Mouse (Mus musculus): ENCODE data around the gene Zfp568.
"Not testable (repeated sequence)": the region's sequence is repeated elsewhere in the genome, so short reads cannot be mapped to it uniquely, and the experiment has no call there.

Zfp568 gene

DNA sequence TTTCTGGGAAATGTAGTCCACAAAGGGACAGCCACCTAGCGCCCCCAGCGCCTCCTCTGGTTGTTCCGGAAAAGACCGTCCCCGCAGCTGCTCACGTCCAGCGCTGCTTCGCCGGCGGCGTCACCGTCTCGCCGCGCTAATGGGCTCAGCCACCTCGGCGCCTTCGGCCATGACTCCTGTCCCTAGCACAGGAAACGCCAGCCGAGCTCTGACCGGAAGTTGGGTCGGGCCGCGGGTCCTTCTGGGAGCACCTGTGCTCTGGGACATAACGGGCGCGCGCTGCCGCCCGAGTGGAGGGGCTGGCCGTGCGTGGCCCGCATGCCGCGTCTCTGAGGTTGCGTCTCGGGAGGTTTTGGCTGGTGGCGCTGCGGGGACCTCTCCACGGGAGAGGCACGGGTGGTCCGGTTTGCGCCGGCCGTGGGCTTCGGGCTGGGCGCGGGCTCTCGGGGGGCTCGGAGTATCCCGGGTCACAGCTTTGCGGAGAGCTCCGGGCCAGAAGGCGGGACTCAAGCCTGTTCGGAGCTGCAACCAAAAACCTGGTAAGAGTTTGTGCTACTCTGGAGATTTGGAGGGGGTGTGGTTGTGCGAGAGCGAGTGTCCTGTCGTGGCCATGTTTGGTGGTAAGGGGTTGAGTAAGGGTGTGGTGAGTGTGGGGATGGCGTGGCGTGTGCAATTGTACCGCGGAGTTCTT is at the start of gene Zfp568:
Zfp568 (plus strand) TSS at position 266 of the 691 bp plus-strand sequence.
- DNase-seq, result peak; percentile 96

DNA sequence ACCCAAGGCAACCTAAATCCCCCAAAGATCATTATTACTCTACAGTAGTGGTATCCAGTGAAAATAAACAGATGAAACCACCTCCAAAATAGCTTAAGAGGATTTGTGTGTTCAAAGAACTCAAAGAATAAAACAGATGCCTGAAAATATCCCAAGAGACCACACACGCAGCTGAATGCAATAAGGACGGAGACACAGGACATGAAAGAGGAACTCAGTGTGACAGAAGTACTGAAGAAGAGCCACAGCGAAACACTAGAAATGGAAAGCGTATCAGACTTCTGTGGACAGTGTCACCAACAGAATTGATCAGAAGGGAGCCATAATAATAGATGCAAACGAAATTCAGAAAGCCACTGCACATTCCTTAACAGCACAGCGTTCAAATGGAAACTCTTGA is 44.9 kb upstream of the Zfp568 start:
- no peak for DNase-seq

DNA sequence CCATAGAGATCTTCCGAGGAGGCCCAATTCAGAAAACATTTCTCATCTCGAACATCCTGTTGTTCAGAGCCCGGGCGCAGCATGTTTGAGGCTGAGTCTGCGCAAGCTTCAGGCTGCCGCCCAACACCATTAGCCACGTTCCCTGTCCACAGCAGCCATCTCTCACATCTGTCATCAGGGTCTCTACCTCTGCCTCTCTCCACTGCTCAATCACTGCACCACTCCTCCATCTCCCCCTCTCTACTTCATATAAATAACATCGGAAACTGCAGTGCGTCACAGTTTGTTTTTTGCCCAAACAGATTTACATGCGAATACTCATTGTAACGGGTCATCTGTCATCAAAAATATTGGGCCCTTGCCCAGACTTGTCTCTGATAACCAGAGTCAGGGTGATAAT is 42.7 kb upstream of the Zfp568 start:
- DNase-seq, result no peak

DNA sequence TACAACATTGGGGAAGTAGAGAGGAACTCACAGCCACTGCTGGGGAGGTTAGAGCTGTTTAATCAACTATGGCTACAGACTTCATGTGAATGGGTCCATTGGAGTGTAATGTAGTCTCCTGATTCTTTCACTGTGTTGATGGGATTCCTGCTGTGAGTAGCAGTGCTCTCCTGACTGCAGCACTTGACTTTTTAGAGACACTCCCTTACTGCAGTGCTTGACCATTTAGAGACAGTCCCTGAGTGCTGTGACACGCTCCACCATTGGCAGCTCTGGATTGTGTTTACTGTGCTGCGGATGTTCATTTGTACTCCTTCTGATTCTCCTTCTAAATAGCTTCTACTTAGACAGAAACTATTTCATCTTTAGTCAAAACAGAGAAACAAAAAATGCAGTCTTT is 41.0 kb upstream of the Zfp568 start:
- no peak for DNase-seq

DNA sequence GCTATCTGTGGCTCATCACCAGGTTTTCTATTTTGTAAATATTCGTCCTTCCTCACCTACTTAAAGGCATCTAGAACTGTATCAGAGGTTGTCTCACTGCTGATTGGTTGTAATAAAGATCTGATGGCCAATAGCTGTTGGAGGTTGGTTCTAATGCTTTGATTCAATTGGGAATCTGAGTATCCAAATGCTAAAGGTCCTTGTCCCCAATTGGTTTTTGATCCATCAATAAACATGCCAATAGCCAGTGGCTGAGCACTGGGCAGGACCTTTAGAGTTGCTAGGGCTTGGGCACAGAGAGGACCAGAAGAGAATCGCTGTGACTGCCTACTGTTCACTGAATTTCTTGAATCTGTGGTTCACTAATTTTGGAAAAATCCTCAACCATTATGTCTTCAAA is 40.0 kb upstream of the Zfp568 start:
- no peak for DNase-seq

DNA sequence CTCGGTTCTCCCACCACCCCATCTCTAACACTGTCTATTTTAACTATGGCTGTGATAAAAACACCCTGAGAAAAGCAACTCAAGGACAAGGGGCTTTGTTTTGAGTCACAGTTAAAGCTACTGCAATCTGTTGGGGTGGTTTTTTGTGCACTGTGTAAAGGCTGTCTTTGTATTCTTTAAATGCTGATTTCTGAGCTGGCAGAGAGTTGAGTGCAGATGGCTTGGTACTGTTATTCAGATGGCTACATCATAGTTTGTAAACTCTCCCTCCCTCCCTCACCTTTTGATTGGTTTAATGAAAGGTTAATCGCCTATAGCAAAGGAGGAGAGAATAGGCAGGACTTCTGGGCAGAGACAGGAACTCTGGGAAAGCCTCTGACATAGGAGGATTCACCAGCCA is 39.6 kb upstream of the Zfp568 start:
- no peak for DNase-seq

DNA sequence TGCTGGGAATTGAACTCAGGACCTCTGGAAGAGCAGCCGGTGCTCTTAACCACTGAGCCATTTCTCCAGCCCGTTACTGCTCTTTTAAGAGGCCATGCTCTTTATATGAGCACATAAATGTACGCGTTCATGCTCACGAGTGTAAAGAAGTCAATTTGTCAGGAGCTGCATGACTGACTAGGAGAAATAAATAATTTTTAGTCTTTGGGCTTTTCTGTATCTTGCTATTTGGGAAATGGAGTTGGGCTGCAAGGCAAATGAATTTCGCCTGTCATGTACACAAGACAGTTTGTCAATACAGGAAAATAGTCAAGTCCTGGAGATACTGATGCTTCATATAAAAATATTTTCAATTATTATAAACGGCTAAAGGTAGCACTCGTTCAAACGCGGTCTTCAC is 30.7 kb upstream of the Zfp568 start:
- no peak for DNase-seq

DNA sequence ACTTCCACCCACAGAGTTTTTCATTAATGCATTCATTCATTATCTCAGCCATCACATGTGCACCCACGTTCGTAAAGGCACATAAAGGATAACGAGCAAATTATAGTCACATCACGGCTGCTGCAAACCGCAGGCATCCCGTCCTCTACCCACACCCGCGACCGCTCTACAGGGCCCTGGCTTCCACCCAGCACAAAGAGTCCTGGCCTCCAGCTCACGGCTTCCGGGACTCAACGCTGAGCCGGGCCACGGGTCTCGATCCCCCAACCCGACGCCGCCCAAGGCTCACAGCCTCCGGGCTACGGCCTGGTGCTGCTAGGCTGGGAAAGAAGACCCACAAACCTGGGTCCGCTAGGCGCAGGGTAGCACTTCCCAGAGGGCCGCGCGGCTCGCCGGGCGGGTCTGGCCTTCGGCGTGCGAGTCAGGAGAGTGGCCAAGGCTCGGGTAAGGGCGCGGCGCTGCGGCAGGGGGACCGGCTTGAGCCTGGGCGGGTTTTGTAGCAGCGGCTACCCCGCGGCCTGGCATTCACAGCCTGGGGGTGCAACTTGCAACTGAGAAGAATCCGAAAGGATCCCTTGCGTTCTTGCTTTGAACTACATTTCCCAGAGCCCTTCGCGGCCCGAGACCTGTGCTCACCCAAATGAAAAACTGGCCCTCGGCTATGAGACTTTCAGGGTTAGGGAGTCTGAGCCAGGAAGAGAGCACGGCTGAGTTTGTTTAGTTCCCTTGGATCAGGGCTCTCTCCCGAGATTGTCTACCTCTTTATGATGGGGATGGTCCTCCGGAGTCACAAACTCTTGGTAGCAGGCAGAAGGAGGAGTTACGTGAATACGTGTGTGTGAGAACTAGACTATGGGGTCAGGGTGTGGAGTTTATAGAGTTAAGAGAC is 30.0 kb upstream of the Zfp568 start, which contains the start of gene Zfp74:
Zfp74 (minus strand) TSS at position 577 of the 889 bp plus-strand sequence.
- peak; percentile 78 for DNase-seq

DNA sequence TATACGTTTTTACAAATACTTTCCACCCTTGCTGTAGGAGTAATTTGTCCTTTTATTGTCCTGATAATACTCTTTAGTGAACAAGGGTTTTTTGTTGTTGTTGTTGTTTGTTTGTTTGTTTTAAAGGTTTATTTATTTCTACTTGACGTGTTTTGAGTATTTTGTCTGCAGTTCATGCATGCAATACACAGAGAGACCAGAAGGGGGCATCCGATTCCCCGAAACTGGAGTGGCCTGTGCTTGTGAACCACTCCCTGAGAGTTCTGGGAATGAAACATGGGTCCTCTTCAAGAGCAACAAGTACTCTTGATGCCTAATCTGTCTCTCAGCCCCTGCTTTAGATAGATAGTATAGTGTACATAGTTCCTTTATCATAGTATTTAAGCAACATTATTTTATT is 29.0 kb upstream of the Zfp568 start:
- no peak for DNase-seq

DNA sequence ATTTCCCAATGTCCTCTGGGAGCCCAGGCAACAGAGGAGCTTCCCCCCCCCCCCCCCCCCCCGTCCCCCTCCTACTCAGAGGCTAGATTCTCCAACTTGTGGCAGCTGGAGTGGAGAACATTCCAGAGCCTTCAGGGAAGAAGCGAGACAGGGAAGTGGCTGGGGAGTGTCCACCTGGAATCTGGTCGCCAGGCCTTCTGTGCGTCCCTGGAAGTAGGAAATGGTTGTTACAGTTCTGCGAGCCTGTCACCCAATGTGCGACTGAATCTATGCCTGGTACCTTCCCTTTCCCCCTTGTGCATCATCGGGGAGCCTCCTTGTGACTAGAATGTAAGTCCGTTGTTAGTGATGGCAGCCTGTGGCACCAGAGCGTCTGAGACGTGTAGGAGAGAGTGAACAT is 27.5 kb upstream of the Zfp568 start:
- DNase-seq, result no peak

DNA sequence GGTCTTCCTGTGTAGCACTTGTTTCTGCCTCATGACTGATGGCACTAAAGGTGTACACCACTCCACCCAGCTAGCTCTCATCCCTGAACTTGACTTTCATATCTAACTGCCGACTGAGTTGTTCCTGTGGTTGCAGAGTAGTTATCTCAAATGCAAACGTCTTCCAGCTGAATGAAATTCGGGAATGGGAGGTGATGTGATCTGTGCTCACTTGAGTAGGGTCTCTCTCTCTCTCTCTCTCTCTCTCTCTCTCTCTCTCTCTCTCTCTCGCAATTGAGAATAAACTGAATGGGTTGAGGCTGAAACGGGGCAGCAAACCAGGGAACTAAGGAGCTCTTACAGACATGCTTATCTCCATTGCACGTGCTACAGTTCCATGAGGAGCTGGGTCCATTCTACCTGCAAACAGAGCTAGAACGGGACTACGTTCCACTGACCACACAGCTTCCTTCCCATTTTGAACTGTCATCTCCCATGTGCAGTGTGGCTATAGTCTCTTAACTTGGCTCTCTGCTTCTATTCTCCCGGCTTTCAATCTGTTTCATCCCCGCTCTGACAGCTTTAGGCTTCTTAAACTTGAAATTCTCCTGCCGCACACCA is 25.5 kb upstream of the Zfp568 start:
- no peak for DNase-seq

DNA sequence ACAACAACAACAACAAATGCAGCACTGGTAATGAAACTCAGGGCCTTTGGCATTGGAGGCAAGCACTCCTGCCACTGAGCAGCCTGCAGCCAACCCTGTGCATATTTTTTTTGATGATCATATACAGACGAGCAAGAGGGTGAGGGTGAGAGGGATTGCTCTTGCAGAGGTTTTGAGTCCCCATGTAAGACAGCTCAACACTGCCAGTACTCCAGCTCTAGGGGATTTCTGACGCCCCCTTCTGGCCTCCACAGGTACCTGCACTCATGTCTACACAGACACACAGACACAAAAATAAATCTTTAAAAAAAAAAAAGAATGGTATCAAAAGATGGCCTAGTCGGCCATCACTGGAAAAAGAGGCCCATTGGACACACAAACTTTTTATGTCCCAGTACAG is 24.8 kb upstream of the Zfp568 start:
- DNase-seq, result no peak

DNA sequence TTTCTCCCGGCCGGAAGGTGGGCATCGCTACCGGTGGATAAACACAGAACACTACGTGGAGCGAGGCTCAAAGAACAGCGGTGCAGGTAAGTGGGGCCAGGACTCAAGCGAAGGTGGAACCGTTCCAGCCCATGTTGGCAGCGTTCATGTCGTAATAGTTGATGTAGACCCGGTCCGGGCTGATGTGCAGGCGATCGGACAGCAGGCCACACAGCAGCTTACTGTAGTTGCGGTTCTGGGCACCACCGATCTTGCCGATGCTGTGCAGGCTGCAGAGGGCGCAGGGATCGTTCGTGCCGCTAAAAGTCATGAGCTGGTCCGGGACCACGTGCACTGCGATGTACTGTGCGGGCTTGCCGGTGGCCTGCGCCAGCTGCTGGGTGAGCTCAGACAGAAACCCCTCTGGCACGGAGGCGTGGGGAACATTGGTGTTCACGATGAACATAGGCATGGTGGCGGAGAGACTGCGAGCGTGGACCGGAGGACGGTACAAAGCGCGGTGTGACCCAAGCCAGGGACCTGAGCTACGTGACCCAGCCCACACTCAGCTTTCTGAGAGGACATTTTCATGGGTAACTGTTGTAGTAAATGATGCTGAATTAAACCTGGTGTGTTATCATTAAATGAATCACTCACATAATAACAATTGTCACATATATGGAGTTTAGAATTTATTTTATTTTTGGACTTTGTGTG is 18.5 kb upstream of the Zfp568 start:
- not testable (repeated sequence) for DNase-seq

DNA sequence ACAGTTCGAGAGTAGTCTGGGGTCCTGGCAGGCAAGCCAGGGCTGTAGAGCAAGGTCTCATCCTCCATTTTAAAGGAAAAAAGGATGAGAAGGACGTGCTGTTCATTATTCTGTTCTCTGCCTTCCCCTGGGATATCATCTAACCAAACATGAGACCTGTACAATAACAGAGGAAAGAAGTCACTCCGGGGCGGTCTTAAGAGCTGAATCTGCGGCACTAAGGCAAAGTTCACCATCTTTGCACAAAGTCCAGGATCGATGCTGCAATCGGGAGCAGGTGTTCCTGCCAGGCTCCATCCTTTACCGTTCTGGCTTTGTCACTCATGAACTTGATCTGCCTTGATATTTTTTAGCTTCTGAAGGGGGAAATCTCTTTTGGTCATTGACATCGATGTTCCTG is 13.1 kb upstream of the Zfp568 start:
- DNase-seq, result no peak

DNA sequence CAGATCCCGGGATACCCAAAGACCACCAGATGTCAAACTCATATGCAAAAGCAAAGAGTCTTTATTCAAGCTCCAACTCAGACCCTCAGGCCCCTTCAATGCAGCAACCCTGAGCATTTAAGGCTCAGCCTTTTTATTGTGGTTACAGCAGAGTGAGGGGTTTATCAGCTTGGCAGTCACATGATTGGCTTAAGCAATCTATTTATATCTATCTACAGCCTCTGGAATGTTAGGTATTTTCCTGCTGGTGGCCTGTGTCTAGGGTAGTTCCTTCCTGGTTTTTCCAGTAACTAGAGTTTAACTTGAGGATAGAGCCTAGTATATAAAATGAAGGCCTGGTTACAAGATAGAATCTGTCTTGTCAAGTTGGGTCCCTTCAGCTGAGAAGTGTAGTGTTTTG is 3.0 kb upstream of the Zfp568 start:
- no peak for DNase-seq

DNA sequence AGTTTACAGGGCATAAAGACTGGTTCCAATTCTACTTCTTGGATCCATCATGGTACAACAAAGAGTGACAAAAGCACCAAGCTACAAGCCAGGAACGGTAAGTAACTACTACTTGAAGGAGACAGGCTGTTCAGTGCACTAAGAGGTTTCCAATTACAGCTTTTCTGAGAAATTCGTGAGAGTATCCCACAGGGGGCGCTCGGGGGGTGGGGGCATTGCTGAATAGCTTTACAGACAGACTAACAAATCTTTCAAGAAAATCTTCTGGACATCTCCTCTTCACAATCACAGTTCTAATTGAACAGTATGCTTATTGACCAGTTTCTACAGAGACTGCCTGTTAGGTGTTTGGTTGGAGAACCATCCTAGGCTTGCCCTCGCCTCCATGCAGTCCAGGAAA is 2.3 kb upstream of the Zfp568 start:
- no peak for DNase-seq

DNA sequence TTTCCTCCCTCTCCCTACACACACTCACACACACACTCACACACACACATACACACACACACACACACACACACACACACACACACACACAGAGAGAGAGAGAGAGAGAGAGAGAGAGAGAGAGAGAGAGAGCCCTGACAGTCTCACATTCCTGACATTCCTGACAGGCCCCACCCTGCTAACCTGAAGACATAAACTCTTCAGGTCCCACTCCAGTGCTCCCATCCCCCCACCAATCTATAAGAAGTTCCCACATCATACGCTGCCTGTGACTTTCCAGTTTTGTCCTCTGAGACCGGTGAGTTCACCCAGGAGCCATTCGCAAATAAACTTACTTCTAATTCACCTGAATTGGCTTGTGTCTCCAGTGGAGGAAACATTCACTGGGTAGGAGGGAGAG is 1.9 kb upstream of the Zfp568 start:
- DNase-seq, result no peak

DNA sequence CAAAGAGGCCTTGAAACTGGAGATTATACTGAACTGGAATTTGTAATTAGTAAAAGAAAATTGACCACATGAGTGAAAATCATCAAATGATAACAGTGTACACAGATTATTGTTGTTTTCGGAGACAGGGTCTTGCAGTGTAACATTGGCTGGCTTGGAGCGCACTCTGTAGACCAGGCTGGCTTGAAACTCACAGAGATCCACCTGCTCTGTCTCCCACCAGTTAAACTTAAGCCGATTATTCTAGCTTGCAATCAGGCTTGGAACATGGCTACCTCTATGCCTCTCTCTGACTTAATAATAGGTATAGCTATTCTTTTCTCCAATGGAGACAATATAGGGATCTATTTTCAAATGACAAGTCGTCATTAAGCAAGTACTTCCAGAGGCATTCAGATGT is 1.4 kb upstream of the Zfp568 start:
- DNase-seq, result no peak

DNA sequence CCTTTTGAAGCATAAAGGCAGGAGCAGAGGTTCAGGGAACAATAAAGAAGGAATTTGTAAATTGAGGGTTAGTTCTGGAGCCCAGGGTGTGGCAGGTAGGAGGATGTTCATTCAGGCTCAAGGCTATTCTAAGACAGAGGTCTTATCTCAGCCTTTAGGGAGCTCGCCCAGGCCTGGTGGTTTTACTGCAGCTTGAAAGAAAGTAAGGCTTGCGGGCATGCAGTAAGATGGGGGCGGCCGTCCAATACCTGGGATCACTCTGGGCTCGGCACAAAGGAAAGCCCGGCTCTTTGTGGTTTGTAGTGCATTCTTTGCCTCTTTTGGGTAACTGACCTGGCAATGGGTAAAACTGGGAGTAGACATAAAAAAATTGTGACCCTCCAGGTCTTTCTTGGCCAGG is 824 bp upstream of the Zfp568 start:
- DNase-seq, result no peak

DNA sequence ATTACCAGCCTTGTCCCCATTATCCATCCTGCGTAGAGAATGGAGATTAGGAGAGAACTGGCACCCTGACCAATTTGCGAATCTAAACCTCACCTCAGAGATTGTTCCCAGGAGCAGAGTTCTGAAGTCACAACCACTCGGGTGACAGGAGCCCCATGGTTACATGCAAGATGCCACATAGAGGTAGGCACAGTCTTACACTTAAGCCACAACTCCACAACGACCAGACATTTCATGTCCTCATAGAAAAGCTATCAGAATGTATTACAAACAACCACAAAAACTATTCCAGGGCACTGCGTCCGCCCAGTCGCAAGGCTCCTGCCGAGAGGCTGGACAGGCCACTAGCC is 440 bp upstream of the Zfp568 start:
- no peak for DNase-seq

DNA sequence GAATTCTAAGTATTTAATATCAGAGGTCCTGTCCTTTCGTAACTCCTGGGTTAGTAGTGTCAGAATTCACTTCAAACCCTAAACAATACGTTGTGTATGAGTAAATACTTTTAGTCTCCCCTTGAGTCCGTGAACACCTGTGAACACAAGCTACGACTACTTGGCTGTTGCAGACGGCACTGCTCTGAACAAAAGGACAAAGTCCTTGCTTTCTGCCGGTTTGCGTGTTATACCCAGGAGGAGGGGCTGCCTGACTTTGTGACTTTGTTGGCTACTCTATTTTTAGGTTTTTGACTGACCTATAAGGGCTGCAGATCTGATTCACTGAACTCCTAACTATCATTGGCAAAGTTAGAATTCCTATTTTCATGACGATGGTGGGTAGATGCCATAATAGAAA is 2.3 kb downstream of the Zfp568 start:
- DNase-seq, result peak; percentile 54

DNA sequence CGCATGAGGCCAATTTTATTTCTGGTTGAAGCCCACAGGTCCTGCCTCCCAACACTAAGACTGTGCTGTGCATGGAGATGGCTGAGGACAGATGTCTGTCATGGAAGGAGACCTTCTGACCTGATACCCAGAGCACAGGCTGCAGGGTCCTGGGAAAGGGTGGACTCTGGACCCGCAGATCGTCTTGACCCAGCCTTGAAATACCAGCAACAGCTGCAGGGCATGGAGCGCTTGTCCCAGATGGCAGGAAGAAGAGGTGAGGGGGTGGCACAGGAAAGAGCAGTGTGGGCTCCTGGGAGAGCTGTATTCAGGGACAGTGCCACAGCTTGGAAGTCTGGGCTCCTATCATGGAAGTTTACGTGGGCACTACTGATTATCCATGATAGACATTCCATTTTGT is 3.8 kb downstream of the Zfp568 start:
- DNase-seq, result no peak

DNA sequence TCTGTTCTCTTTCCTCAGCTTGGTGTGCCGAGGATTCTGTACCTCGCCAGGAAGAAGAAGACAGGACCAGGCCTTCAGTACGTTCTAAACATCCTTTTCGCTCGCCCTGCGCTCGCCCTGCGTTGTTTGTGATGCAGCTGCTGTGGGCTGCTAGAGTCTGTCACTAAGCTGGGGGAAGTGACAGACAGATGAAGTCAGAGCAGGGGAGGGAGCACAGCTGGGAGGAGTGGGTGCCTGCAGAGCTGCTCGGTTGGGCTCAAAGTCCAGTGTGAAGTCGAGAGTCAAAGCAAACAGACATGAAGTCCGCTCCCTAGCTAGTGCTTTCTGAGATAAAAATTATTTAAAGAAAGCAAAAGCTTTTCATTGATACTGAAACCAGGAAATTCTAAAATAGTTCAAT is 5.3 kb downstream of the Zfp568 start:
- DNase-seq, result peak; percentile 61

DNA sequence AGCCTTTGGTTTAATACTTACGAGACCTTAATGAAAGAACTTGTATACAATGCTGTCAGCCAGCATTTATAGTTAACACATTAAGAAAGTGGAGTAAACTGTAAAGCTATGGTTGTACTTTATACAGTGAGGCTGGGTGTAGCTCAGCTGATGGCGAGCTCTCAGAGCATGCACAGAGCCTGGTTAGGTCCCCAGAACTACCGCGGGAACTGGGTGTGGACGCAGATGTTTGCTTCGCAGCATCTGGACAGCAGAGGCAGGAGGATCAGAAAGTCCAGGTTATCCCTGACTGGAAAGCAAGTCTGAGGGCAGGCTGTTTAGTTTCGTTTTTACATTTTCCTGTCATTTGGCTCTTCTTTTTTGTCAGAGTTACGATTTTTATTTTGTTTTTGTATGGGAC is 8.9 kb downstream of the Zfp568 start:
- no peak for DNase-seq

Measured in kidney, adult 11 months (tissue).